Mouse (Mus musculus): ENCODE data around the gene Smco1. TPM values are rescaled to one million over a fixed set of nuclear protein-coding genes. Genes with fewer than 3 reads are reported as not detected.

Gene Smco1
- total and polyA plus RNA-seq, 3 experiments = not detected

GRCm38 (mm10) chr16:32311970-32312369 is 40.7 kb downstream of the Smco1 start:
- TF ChIP-seq CHD2 (IDR thresholded peaks at IDR 0.05; ENCODE audit: low read length) = no peak
- TF ChIP-seq IRF4 (IDR thresholded peaks at IDR 0.05; ENCODE audit: low read depth, low read length) = no peak
- TF ChIP-seq JUN (IDR thresholded peaks at IDR 0.05; ENCODE audit: insufficient read depth, low read depth, low read length) = no peak
- Histone ChIP-seq H3K4me1 (ENCODE audit: control insufficient read depth in 1 of 2, insufficient read depth in 2 of 2) (peaks cover 0 to 11% of the 10 kb centered on the region in 2 experiments; a peak in 2 of 4 replicates), H3K4me2 (ENCODE audit: insufficient read depth, low read depth, poor library complexity, severe bottlenecking) (no peak overlapping the region), H3K27ac (ENCODE audit: insufficient read depth, low read depth) (no peak overlapping the region), H3K9ac (ENCODE audit: insufficient read depth, low read depth) (no peak overlapping the region), H3K36me3 (replicated peaks in 1 of 2; ENCODE audit: control insufficient read depth in 1 of 2, insufficient read depth in 1 of 2, low read length in 1 of 2) (peaks cover 0 to 5% of the 10 kb centered on the region in 2 experiments), H3K79me2 (replicated peaks; ENCODE audit: control insufficient read depth, extremely low read depth, insufficient read depth, poor library complexity, severe bottlenecking) (no peaks in the 10 kb centered on the region), H3K9me3 (replicated peaks; ENCODE audit: low read length) (no peaks in the 10 kb centered on the region), H3K27me3 (replicated peaks) (no peaks in the 10 kb centered on the region), H3K4me3 (replicated peaks in 1 of 3; ENCODE audit: low read depth in 2 of 3, low read length in 2 of 3, poor library complexity in 1 of 3) (no peak overlapping the region)
- no peak for DNase-seq (ENCODE audit: extremely low read depth)
- in situ Hi-C loops (cut with MboI; ENCODE audit: low pct_ligation_motif_present, low pct_unique_long_range_greater_than_20kb, low sequenced_read_pairs) = no loop called here
- dilution Hi-C loops (cut with MboI; ENCODE audit: extremely low pct_ligation_motif_present, extremely low pct_unique_long_range_greater_than_20kb, low sequenced_read_pairs) = no loop called here

- TF ChIP-seq TCF12 (IDR thresholded peaks at IDR 0.05; ENCODE audit: low read depth, low read length) = no peak
- no peak for TF ChIP-seq ZC3H11A (IDR thresholded peaks at IDR 0.05; ENCODE audit: low read depth, low read length)
- TF ChIP-seq RAD21 (IDR thresholded peaks at IDR 0.05; ENCODE audit: low read depth, low read length) = no peak
- no peak for TF ChIP-seq HCFC1 (IDR thresholded peaks at IDR 0.05; ENCODE audit: low read depth, low read length)
- no peak for TF ChIP-seq E2F4 (IDR thresholded peaks at IDR 0.05; ENCODE audit: insufficient replicate concordance, low read depth, low read length)
- TF ChIP-seq ZKSCAN1 (IDR thresholded peaks at IDR 0.05; ENCODE audit: borderline replicate concordance, low read depth, low read length) = no peak
- TF ChIP-seq ELF1 (IDR thresholded peaks at IDR 0.05; ENCODE audit: low read depth, low read length) = no peak
- no peak for TF ChIP-seq ZMIZ1 (IDR thresholded peaks at IDR 0.05; ENCODE audit: low read depth, low read length)
- Histone ChIP-seq H3K4me1 (ENCODE audit: control insufficient read depth in 1 of 2, insufficient read depth in 2 of 2) (peaks cover 0 to 11% of the 10 kb centered on the region in 2 experiments; a peak in 2 of 4 replicates), H3K27ac (ENCODE audit: insufficient read depth, low read depth) (no peak overlapping the region), H3K4me3 (replicated peaks in 1 of 3; ENCODE audit: low read depth in 2 of 3, low read length in 2 of 3, poor library complexity in 1 of 3) (no peak overlapping the region), H3K9me3 (replicated peaks; ENCODE audit: low read length) (no peaks in the 10 kb centered on the region), H3K27me3 (replicated peaks) (no peaks in the 10 kb centered on the region), H3K36me3 (replicated peaks in 1 of 2; ENCODE audit: control insufficient read depth in 1 of 2, insufficient read depth in 1 of 2, low read length in 1 of 2) (peaks cover 0 to 5% of the 10 kb centered on the region in 2 experiments), H3K9ac (ENCODE audit: insufficient read depth, low read depth) (no peak overlapping the region), H3K4me2 (ENCODE audit: insufficient read depth, low read depth, poor library complexity, severe bottlenecking) (no peak overlapping the region), H3K79me2 (replicated peaks; ENCODE audit: control insufficient read depth, extremely low read depth, insufficient read depth, poor library complexity, severe bottlenecking) (no peaks in the 10 kb centered on the region)
- in situ Hi-C loops (cut with MboI; ENCODE audit: low pct_ligation_motif_present, low pct_unique_long_range_greater_than_20kb, low sequenced_read_pairs) = no loop called here
- dilution Hi-C loops (cut with MboI; ENCODE audit: extremely low pct_ligation_motif_present, extremely low pct_unique_long_range_greater_than_20kb, low sequenced_read_pairs) = no loop called here
- no peak for DNase-seq (ENCODE audit: extremely low read depth)
Measured at GRCm38 (mm10) chr16:32312386-32312785, 41.1 kb downstream of the Smco1 start.

GRCm38 (mm10) chr16:32312859-32313258 is 41.6 kb downstream of the Smco1 start:
- Histone ChIP-seq H3K4me2 (ENCODE audit: insufficient read depth, low read depth, poor library complexity, severe bottlenecking) (no peak overlapping the region), H3K36me3 (replicated peaks in 1 of 2; ENCODE audit: control insufficient read depth in 1 of 2, insufficient read depth in 1 of 2, low read length in 1 of 2) (peaks cover 0 to 5% of the 10 kb centered on the region in 2 experiments), H3K27me3 (replicated peaks) (no peaks in the 10 kb centered on the region), H3K27ac (ENCODE audit: insufficient read depth, low read depth) (no peak overlapping the region), H3K9ac (ENCODE audit: insufficient read depth, low read depth) (no peak overlapping the region), H3K9me3 (replicated peaks; ENCODE audit: low read length) (peaks cover under 1% of the 10 kb centered on the region), H3K79me2 (replicated peaks; ENCODE audit: control insufficient read depth, extremely low read depth, insufficient read depth, poor library complexity, severe bottlenecking) (no peaks in the 10 kb centered on the region), H3K4me3 (replicated peaks in 1 of 3; ENCODE audit: low read depth in 2 of 3, low read length in 2 of 3, poor library complexity in 1 of 3) (no peak overlapping the region), H3K4me1 (ENCODE audit: control insufficient read depth in 1 of 2, insufficient read depth in 2 of 2) (peaks cover 0 to 11% of the 10 kb centered on the region in 2 experiments; a peak in 2 of 4 replicates)
- in situ Hi-C loops (cut with MboI; ENCODE audit: low pct_ligation_motif_present, low pct_unique_long_range_greater_than_20kb, low sequenced_read_pairs) (no loop called here), dilution Hi-C loops (cut with MboI; ENCODE audit: extremely low pct_ligation_motif_present, extremely low pct_unique_long_range_greater_than_20kb, low sequenced_read_pairs) (no loop called here)
- TF ChIP-seq RCOR1 (conservative IDR thresholded peaks at IDR 0.05; ENCODE audit: low read depth, low read length) (no peak), MAX (IDR thresholded peaks at IDR 0.05; ENCODE audit: low read length) (no peak), CHD2 (IDR thresholded peaks at IDR 0.05; ENCODE audit: low read length) (no peak), KAT2A (IDR thresholded peaks at IDR 0.05; ENCODE audit: insufficient replicate concordance, low read length) (no peak), NRF1 (IDR thresholded peaks at IDR 0.05; ENCODE audit: low read depth, low read length) (no peak), NELFE (IDR thresholded peaks at IDR 0.05; ENCODE audit: low read depth, low read length) (no peak), CTCF (conservative IDR thresholded peaks at IDR 0.05 in 1 of 2, IDR thresholded peaks at IDR 0.05 in 1 of 2; ENCODE audit: low read depth in 2 of 2, low read length in 2 of 2) (no peak), HCFC1 (IDR thresholded peaks at IDR 0.05; ENCODE audit: low read depth, low read length) (no peak), RAD21 (IDR thresholded peaks at IDR 0.05; ENCODE audit: low read depth, low read length) (no peak), MEF2A (IDR thresholded peaks at IDR 0.05; ENCODE audit: borderline replicate concordance, low read depth, low read length) (no peak), EP300 (IDR thresholded peaks at IDR 0.05; ENCODE audit: low read length) (no peak)
- DNase-seq (ENCODE audit: extremely low read depth) = no peak
